Mouse (Mus musculus) frontal cortex, postnatal 10 days (tissue): ENCODE data around the gene Cebpb.

Experiments
- DNase-seq, 2 experiments: peaks; one replicate each; pipeline ENCODE4 v3.0.0; 2022; ENCODE audit warnings: low spot score in 2 of 2, mixed read lengths in 1 of 2

The Cebpb gene

DNA sequence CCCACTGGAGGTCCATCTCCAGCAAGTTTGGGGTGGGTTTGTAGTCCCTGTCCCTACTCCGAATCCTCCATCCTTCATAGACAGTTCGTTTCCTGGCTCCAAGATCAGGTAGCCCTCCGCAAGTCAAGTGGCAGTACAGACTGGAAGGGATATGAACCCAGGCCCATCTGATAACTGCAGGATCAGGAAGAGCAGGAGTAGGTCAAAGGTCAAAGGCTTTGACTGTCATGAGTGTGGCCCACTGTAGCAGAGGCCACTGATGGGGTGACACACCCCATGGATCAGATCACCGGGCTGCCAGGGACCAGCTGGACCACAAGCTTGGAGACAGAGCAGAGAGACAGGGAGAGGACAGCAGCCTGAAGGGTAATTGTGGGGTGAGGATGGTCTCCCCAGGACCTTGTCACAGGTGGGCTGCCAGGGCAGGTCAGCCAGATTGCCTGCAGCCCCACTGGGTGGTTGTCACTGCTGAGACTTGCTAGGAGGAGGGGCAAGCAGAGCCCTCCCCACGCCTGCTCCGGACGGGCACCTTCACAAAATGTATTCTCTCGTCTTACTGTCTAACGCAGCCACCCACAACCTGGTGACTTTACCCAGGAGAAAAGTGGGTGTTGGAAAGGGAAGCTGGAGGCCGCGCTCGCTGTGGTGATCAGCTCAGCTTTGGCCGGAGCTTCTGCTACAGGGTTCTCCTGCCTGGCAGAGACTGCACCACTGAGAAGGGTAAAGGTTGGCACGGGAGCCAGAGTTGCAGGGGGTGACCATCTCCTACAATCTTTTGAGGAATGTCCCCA is 3.4 kb downstream of the Cebpb start:
- no peak for DNase-seq

- DNase-seq, result no peak
These were observed 4.1 kb downstream of the Cebpb start for GRCm38 (mm10) chr2:167692831-167693230.

DNA sequence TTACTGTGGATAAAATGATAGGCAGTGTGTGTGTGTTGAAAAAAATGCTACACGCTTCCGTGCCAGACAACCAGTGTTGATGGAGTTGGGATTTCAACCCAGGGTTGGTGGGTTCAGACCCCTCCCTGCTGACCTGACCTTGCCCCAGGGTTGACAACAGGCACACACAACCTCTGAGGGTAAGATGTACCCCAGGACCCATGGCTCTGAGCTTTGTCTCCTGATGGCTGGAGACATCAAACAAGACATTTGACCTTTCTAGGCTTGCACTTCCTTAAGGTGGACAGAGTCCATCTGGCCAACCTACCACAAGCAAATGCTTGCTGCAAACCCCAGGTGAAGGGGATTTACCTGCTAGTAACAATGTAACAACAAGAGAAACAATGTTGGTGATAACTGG is 4.8 kb downstream of the Cebpb start:
- no peak for DNase-seq

GRCm38 (mm10) chr2:167694244-167694643 is 5.5 kb downstream of the Cebpb start:
- no peak for DNase-seq

- no peak for DNase-seq
These were observed 6.2 kb downstream of the Cebpb start for GRCm38 (mm10) chr2:167694963-167695362.

- DNase-seq, result no peak
These were observed 6.8 kb downstream of the Cebpb start for GRCm38 (mm10) chr2:167695491-167695890.

- no peak for DNase-seq
These were observed 7.4 kb downstream of the Cebpb start for GRCm38 (mm10) chr2:167696143-167696542.

- no peak for DNase-seq
These were observed 9.2 kb downstream of the Cebpb start for GRCm38 (mm10) chr2:167697902-167698301.

- no peak for DNase-seq
These were observed 11.3 kb downstream of the Cebpb start for GRCm38 (mm10) chr2:167700018-167700417.

- no peak for DNase-seq
These were observed 12.8 kb downstream of the Cebpb start for GRCm38 (mm10) chr2:167701472-167701871.

GRCm38 (mm10) chr2:167702126-167702525 is 13.4 kb downstream of the Cebpb start:
- DNase-seq, result no peak

DNA sequence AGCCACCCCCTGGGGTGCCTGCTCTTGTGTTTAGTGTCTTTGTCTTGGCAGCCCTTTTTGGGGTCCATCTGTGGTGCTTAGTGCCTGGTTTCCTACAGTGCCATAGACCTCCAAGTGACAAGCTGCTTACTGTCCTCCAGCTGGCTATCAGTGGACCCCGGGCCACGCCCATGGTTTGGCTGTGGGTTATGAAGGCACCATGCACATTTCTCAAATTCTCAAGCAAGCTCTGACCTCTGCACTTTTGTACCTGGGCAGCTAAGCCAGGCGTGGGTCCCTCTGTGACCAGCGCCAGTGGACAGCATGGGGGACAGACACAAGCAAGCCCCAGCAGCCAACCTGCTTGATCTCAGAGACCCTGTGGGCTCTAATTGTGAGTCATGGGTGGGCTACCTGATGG is 15.7 kb downstream of the Cebpb start:
- no peak for DNase-seq

DNA sequence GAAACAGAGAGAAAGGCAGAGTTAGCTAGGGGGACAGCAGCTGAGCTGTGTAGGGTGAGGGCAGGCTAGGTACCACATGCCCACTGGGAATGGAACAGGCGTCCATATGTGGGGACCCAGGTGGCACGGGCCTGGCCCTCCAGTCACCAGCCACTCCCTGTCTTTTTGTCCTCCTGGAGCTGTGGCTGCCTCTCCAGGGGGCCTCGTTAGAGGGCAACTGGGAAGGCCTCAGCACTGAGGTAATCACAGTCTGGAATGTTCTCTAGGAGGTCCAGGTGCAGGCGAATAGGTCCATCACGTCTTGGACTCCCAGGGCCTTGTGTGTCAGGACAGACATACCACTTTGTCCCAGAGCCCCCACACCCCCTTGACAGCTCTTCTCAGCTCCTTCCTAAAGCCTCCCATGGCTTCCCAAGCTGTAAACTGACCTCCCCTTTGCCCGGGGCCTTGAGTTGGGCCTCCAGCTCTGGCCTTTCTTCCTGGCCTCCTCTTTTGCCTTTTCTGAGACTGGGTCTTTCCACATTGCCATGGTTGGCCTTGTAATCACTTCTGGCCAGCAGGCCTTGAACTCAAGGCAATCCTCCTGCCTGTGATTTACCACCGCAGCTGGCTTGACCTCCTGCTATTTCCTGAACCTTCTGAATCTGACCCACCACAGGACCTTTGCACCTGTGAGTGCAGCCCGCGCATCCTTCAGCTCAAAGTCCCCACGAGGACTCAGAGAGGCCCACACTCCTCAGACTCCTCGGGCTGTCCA is 17.6 kb downstream of the Cebpb start:
- no peak for DNase-seq

- no peak for DNase-seq
These were observed 19.7 kb downstream of the Cebpb start for GRCm38 (mm10) chr2:167708373-167708772.

DNA sequence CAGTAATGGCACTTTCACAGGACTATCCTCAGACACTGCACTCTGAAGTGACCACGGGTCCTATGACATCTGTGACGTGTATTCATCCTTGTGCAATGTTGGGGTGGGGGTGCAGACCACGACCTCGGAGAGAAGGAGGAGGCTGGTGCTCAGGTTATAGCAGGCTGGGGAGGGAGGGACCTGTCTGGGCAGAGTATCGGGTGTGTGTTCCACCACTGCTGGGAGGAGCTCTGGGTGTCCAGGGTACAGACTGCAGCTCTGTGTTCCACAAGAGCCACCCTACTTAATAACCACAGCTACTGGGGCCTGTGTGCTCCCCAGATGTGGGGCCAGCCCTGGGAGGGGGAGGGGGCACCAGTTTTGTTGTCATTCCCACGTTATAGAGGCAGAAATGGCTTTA is 21.3 kb downstream of the Cebpb start:
- DNase-seq, result no peak

- DNase-seq, result no peak
These were observed 21.9 kb downstream of the Cebpb start for GRCm38 (mm10) chr2:167710574-167710973.

- peak in 1 of 2 experiments; percentile 18 for DNase-seq
These were observed 24.4 kb downstream of the Cebpb start for GRCm38 (mm10) chr2:167712872-167713821.

GRCm38 (mm10) chr2:167714298-167714697 is 25.6 kb downstream of the Cebpb start:
- DNase-seq, result no peak

GRCm38 (mm10) chr2:167715008-167715407 is 26.3 kb downstream of the Cebpb start:
- DNase-seq, result no peak

DNA sequence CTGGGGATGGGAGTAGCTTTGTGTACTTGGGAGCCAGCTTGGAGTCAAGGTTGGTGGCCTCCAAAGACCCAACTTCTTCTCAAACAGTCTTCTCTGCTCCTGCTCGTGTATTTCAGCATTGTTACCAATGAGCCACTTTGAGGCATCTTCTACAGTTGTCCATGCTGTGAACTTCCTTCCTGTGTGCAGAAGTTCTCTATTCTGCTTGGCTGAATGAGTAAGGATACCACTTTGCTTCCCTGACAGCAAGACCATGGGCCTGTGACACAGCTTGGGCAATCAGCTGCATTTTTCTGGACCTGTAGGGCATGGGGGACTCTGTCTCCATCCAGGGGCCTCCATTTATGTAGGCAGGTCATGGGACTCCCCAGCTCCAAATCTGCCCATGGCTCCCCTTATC is 28.5 kb downstream of the Cebpb start:
- DNase-seq, result no peak

DNA sequence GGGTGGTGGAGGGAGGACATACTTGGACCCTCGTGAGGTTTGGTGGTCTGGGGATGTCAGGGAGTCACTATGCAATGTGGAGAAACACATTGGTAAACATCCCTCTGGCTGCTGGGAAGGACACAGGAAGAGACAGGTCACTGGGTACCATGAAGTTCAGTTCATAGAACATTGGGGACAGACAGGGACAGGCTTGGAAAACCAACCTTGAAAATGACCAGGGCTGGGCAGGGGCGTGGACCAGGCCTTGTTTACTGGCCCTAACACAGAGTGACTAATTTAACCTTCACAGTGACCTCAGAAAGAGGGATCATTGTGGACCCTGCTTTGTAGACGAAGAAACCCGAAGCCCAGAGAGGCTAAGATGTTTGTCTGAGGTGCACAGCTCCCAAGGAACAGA is 30.8 kb downstream of the Cebpb start:
- no peak for DNase-seq
